Mouse (Mus musculus) frontal cortex, postnatal 25 days (tissue): ENCODE measurements around the gene Plekhb2.

Source experiments
- DNase-seq, 2 experiments: peaks; one replicate each; pipeline ENCODE4 v3.0.0; 2022; ENCODE audit warnings: low spot score in 2 of 2

The Plekhb2 gene

DNA sequence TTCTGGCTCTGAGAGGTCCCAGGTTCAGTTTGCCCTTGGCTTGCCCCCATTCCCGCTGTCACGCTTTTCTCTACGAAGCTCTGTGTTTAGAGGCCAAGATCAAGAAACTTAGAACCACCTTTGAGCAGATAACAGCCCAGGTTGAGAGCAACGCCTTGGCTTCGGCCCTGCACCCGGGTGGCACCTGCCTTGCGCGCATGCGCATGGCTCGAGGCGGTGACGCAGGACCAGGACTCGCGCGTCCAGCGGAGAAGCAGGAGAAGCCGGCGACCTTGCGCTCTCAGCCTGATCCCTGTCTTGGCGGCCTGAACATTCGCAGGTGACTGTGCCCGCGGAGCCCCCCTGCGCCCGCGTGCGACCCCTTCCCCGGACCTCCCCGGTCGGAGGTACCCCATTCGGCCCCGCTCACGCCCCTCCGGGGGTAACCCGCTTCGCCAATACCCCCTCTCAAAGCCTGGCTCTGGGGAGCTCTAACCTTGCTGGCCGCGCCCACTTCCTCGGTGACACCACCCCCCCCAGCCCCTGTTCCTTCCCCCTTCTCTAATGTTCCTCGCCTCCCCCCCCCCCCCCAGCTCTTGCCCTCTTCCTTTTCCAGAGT lies at the start of gene Plekhb2:
Plekhb2 (plus strand) TSS at position 232 of the 598 bp plus-strand sequence.
- peak; percentile 76 to 80 for DNase-seq

DNA sequence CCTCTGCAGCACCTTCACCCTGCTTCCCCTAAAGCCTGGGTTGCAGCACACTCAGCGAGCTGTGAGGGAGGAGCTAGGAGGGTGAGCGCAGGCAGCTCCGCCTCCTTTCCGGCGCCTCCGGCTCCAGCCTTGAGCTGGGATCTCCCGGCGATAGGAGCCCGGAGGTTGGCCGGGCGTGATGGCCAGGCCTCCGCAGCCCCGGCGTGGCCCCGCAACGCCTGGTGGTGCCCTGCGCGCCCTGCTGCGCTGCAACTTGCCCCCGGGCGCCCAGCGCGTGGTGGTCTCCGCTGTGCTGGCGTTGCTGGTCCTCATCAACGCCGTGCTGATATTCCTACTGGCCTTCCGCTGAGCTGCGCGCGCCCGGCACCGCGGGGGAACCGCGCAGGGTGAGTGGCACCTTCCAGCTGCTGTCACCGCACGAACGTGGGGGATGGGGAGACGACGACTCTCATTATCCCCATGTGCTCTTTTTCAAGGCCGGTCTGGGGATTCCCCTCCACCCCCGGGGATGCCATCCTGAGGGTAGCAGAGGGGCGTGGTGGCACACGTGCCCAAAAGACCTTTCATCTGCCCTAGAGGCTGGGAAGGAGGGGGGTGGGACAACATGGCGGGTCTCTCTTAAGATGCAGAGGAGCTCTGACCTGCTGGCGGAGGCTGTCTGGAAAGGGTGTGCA lies 48.0 kb upstream of the Plekhb2 start:
- DNase-seq: peak in 1 of 2 experiments; percentile 53

DNA sequence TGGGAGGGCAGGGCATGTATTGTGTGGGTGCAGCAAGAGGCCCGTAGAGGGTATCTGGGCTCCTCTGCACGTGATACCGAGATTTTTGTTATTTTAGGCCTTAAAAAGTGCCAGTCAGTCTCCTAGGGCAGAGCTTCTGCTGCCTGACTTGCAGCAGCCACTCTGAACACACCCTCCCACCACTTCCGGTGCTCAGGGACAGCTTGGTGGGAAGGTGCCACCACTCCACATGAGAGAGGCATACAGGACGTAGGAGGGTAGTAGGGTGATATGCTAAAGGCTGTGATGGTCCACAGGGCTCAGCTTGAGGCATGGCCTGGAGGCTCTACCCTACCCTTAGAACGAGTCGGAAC lies 47.5 kb upstream of the Plekhb2 start:
- peak in 1 of 2 experiments; percentile 53 for DNase-seq

DNA sequence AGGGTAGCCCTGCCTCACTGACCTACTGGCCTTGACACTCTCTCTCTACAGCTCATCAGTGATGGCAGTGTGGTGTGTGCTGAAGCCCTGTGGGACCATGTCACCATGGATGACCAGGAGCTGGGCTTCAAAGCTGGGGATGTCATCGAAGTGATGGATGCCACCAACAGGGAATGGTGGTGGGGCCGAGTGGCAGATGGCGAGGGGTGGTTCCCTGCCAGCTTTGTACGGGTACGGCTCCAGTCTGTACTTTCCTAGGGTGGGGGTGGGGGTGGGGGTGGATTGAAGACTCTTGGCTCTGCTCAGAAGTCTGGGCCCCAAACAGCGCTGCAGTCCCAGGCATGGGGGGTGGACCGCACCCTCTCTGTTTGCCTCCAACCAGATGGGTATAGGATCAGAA lies 44.9 kb upstream of the Plekhb2 start:
- no peak for DNase-seq

DNA sequence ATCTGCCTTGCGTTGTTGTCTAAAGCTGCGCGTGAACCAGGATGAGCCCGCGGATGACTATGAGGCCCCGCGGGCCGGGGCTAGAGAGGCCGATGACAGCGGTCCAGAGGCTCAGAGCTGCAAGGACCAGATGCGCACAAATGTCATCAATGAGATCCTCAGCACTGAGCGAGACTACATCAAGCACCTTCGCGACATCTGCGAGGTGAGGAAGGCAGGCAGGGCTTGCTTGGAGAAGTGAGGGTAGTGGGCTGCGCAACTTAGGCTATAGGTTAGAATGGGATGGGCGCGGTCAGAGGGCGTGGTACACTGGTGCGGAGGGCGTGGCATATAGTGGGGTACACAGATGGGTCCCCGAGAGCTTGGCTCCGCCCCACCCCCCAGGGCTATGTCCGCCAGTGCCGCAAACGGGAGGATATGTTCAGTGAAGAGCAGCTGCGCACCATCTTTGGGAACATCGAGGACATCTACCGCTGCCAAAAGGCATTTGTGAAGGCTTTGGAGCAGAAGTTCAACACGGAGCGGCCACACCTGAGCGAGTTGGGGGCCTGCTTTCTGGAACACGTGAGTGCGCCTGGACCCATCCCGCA lies 43.8 kb upstream of the Plekhb2 start:
- no peak for DNase-seq

DNA sequence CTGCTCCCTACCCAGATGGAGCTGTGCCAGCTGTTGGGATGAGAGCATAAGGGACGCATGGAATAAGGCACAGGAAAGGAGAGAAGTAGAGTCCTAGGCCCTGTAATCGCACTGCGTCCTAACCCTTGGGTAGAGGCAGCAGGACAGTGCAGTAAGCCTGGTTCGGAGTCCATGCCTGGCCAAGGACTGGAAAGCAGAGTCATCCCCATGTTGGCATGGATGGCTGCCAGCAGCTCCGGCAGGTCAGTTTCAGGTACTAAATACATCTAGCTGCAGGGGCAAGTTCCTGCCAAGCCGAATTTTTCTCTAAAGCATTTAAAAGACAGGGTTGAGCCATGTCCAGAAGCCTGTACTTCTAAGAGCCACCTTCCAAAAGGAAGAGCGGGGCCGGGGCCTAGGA lies 41.3 kb upstream of the Plekhb2 start:
- no peak for DNase-seq

DNA sequence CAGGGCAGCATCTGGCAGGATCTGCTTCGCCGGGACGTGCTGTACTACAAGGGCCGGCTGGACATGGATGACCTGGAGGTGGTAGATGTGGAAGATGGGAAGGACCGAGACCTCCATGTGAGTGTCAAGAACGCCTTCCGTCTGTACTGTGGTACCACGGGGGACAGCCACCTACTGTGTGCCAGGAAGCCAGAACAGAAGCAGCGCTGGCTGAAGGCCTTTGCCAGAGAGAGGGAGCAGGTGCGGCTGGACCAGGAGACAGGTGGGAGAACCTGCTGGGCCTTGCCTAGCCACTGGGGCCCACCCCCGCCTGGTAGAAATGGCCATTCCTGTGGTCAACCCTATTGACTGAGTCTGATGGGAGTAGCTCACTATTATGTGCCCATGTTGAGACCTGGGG lies 39.5 kb upstream of the Plekhb2 start:
- no peak for DNase-seq

DNA sequence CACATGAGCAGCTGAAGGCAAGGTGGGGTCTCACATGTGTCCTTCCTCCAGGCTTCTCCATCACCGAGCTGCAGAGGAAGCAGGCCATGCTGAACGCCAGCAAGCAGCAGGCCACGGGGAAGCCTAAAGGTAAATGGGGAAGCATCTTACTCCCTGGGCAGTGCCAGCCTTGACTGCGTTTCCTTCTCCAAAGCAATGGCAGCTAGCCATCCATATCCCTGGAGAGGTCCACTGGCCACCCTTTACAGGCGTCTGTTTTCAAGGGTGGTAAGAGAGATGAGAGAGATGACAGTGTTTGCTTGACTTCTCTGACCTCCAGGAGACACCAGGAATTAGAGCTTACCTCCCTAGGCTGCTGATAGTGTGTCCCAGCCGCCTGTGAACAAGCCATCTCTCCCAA lies 38.7 kb upstream of the Plekhb2 start:
- no peak for DNase-seq

DNA sequence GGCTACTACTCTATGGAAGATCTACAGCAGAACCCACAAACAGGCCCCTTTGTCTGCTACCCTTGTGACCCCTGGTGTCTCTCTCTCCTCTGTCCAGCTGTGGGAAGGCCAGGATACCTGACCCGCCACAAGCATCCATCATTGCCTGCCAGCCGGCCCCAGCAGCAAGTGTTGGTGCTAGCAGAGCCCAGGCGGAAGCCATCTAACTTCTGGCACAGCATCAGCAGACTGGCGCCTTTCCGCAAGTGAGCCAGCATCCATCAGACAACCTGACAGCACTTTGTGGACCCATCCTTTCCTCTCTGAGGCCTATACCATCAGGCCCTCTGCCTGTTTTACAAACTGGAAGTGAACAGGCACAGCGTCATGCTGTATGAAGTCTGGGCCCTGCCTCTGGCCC lies 38.2 kb upstream of the Plekhb2 start:
- no peak for DNase-seq

DNA sequence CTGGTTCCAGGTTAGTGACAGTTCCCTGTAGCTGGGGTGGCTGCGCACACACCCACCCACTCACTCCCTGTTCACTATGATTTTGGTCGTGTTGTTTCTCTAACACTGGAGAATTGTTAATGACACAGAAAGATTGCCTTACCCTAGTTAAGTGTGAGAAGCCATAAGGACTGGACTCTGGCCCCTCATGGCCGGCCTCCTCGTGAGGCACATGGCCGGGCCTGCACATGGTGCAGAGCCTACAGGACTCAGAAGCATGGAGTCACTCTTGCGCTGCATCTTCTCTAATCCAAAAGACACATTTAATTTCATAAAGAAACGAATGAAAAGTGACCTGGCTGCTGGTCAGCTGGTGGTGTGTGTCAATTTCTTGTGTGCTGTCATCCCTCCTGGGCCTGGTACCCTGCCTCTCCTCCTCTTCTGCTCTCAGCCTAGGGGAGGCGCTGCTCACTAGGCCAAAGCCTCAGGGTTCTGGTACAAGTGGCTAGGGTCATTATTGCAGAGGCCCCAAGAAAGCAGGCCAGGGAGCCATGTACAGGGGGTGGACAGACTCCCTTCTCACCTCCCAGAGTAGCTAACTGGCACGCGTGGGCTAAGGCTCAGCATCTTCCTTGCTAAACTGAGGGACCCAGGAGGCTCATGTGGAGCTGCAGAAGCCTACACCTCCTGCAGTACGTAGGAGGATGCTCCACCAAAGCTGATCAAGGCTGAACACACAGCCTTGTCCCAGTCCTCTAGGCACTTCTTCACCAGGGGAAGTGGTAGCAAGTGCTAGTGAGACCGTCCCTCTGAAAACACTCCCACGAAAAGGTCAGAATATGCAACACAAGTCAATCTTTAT lies 37.1 kb upstream of the Plekhb2 start:
- DNase-seq: no peak

DNA sequence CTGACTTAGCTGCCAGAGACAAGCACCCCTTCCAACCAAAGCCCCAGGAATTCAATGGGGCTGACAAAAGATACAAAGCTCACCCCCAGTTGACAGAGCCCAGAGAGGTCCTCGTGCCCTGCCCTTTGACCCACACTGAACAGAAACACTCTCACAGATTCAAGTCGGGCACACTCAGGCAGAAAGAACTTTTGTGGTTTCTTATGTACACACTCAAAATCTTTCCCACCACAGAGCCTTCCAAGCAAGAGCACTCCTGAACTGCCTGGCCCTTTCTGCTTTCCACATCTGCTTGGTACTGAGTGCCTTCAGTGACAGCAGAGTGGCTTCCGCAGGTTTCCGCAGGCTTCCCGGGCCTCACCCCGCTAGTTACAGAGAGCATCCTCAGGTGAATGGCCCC lies 33.9 kb upstream of the Plekhb2 start:
- DNase-seq: no peak

DNA sequence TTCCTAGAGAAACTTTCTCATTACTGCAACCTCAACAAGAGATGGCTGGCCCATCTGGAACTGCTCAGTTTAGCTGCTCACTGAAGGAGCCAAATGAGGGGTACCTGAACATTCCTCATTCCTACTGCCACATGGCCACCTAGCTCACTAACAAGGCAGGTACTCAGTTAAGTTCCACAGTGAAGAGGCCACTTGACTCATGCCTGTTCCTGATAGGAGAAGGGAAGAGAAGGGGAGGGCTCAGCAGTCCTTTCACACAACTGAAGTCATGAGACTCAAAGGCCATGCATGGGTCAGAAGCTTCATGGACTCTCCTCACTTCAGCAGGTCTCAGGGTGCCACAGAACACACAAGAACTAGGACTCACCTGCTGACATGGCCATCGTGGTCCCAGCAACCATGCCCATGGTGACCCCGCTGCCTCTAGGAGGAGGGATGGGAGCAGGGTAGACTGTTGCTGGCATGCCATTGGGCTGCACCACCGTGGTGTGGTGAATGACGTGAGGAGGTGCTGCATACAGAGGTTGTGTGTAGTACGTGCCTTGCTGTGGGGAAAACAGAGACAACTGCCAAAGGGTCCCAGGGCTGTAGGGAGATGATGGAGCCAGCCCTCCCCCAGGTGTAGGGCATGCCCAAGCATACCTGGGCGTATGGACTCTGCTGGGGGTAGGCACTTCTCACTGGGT lies 30.4 kb upstream of the Plekhb2 start:
- no peak for DNase-seq

DNA sequence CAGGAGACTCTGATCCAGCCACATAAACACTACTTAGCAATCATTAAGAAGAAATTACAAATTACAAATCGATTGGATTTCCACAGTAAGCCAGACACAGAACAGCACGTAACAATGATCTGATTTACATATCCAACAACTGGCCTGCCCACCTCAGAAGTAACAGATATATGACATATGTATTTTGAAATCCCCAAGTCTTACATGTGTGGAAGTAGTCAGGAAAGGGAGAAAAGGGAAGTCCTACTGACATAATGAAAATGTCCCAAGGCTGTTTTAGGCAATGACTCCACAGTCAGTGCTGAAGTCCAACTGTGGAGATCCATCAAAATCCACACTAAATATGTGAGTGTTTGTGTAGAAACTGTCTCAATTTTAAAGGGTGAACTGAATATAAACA lies 28.4 kb upstream of the Plekhb2 start:
- no peak for DNase-seq

DNA sequence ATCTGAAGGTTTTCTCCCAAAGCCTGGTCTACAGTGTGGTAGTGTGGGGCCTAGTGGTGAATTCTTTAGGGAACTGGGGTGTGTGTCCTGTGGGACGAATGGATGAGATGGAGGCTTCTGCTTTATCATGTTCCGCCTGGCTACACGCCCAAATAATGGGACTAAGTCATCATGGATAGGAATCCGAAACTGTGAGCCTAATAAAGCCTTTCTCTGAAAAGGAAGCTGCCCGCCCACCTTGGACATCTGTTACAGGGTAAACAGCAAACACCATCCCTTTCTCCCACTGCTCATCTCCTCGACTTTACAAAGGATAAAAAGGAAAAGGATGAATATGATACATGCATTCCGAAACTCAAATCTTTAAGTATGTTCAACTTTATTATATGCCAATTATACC lies 27.8 kb upstream of the Plekhb2 start:
- DNase-seq: no peak

DNA sequence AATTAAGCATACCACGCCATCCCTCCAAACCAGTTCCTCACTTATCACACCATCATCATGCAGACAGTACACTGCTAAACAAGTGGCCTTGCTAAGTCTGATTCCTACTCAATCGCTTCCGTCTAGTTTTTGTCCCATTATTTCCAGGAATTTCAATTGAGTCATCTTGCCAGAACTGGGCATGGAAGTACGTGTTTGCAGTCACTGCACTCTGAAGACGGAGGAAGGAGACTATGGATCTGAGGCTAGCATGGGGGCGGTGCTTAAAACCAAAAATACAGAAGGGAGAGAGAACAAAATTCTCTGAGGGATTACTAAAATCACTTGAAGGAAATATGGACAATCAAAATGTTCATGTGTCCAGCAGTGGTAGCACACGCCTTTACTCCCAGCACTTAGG lies 27.0 kb upstream of the Plekhb2 start:
- DNase-seq: no peak

DNA sequence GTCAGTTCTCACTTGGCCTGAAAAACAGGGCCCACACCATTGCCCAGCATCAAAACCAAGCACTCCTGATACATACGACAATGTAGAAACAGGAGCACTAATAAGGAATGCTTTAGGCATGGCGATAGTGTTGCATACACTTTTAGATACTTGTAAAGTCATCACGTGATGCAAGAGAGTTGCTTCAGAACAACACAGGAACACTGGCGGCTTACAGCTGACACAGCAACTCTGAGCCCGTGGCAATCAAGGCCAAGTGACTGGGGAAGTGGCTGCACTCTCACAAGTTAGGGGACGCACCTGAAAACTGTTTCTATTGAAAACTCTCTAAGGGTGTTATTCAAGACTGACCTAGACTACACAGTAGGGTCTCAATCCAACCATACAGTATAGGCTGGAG lies 26.4 kb upstream of the Plekhb2 start:
- no peak for DNase-seq

DNA sequence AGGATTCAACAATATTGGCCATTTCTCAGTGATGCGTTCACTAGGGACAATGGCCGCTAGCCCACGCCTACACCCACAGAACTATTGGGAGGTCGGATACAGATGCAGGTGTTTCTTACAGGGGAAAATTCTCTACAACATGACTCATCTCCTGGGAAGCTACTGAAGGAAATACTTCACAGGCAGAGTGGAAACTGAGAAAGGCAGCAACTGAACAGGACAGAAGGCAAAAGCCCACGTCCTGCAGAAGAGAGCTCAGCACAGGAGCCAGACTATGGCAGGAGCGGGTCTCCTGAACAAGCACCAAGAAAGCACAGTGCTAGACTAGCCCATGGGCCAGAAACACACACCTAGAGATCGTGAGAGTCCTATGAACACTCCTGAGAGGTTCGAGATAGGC lies 25.6 kb upstream of the Plekhb2 start:
- no peak for DNase-seq

DNA sequence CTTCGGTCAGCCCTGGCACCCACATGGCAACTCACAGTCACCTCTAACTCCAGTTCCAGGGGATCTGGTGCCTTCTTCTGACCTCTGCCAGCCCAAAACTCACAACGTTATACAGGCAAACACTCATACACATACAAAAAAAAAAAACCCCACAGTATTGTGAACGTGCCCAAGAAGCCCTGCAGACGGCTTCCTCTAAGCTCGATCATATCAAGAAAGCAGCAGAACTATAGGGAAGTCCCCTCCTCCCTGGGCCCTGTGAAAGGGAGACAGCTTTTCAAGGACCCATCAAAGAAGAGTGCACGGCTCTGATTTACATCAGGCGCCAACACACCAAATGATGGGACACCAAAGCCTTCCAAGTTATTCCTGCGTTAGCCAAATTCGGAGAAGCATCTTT lies 23.9 kb upstream of the Plekhb2 start:
- DNase-seq: no peak

DNA sequence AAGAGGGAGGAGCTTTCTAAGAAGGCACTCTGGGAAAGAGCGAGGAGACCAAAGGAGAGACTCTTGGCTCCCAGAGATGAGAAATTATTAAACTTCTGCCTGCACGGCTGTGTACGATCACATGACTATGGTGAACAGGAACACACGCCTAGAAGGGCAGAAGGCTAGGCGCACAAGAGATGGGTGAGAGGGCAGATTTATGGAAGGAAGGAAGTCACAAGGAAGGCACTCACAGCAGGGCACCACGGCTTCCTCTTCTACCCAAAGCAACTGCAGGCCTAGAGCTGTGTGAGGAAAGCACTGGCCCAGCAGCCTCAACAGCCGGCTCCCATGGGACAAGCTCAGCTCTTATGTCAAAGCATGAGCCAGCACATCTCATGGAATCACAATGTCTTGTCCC lies 21.9 kb upstream of the Plekhb2 start:
- no peak for DNase-seq

DNA sequence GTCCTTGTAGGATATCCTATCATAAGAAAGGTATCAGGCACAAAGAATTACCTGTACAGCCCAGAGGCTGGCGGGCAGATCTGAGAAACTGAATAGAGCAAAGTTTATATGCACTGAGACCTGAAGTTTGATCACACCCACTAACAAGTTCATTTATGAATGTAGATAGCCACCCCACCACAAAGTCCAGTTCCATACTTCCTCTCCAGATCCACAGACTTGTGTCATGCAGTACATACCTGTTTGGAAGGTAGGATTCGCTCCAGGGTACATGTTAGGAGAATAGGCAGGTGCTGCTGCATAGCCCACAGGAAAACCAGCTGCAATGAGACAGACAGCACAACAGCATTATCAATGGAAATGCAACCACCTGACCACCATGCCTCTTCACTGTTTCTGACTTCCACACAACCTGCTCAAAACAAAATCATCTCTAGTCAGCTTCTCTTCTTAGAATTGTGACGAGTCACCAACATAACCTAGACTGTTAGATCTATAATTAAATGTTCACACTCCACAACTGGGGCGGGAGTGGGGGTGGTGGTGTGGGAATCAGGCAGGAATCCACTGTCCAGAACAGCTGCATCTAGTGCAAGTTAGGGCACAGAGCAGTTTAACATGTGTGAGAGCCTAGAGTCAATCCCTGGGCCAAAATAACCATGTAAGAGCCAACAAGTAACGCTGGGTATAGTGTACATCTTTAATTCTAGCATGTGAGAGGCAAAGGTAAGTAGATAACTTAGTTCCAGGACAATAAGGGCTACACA lies 21.1 kb upstream of the Plekhb2 start:
- DNase-seq: no peak

DNA sequence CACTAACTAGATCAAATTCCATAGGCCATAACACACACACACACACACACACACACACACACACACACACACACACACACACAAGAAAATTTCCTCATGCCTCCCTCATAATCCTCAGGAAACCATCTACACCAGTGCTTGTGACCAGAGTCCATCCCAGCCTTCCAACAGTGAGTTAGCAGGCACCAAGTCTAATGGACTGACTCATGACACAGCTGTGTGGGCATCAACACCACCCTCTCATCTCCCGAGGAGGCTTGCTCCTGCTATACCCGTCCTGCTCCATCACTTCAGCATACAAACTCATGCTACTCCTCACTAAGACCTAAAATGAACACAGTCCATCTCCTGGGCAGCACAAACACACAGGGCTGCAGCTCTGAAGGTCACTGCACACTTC lies 18.8 kb upstream of the Plekhb2 start:
- DNase-seq: no peak
